Mouse (Mus musculus) frontal cortex, postnatal 25 days (tissue): ENCODE measurements at regions not wholly inside any gene's neighbourhood (a gene's known extent, or its start where the extent isn't known, plus 50 kb on each side); places are given as distances from the start of the nearest gene placed in this dataset.

Source experiments
- DNase-seq, 2 experiments: peaks; one replicate each; pipeline ENCODE4 v3.0.0; 2022; ENCODE audit warnings: low spot score in 2 of 2

- DNase-seq = no peak
Measured at GRCm38 (mm10) chr9:41223406-41223805, 61.9 kb upstream of the Ubash3b start.

GRCm38 (mm10) chr9:41222346-41223015 lies 61.0 kb upstream of the Ubash3b start:
- DNase-seq = no peak

GRCm38 (mm10) chr9:41221110-41221790 lies 59.8 kb upstream of the Ubash3b start:
- no peak for DNase-seq

- DNase-seq = no peak
Measured at GRCm38 (mm10) chr9:41220105-41220669, 58.7 kb upstream of the Ubash3b start.

- DNase-seq = no peak
Measured at GRCm38 (mm10) chr9:41218702-41219101, 57.2 kb upstream of the Ubash3b start.

- DNase-seq = no peak
Measured at GRCm38 (mm10) chr9:41216248-41216647, 54.8 kb upstream of the Ubash3b start.

- DNase-seq = no peak
Measured at GRCm38 (mm10) chr9:41215026-41215425, 53.5 kb upstream of the Ubash3b start.

- DNase-seq = no peak
Measured at GRCm38 (mm10) chr9:41212943-41213529, 51.5 kb upstream of the Ubash3b start.

GRCm38 (mm10) chr9:41212303-41212901 lies 50.9 kb upstream of the Ubash3b start:
- no peak for DNase-seq

- no peak for DNase-seq
Measured at GRCm38 (mm10) chr9:41211865-41212302, 50.4 kb upstream of the Ubash3b start.
